Mouse (Mus musculus) limb, embryonic 12.5 days (tissue): ENCODE data around the gene Tep1. TPM values are rescaled to one million over a fixed set of nuclear protein-coding genes. Genes with fewer than 3 reads are reported as not detected.
"Not testable (repeated sequence)": the region's sequence is repeated elsewhere in the genome, so short reads cannot be mapped to it uniquely, and the experiment has no call there.

Source experiments
- ATAC-seq: fragments of 200-750 bp; cut with Nextera tagmentation; 2 replicates; pipeline ENCODE4 v1.8.0; 2017; ENCODE audit warnings: low read depth, moderate TSS enrichment; ENCODE audit not compliant: insufficient number of reproducible peaks, insufficient read depth, low FRiP score, low TSS enrichment
- H3K27ac ChIP-seq: fragments of 300-500 bp; sonication (generic); 2 replicates; pipeline ENCODE4 v1.5.1; 2016; ENCODE audit warnings: mild to moderate bottlenecking, moderate library complexity
- H3K27me3 ChIP-seq: fragments of 300-500 bp; sonication (generic); 2 replicates; pipeline ENCODE4 v1.6.1; 2016; ENCODE audit warnings: mild to moderate bottlenecking, moderate library complexity
- H3K36me3 ChIP-seq: fragments of 300-500 bp; sonication (generic); 2 replicates; pipeline ENCODE4 v1.6.1; 2016; ENCODE audit warnings: mild to moderate bottlenecking, moderate library complexity
- H3K4me1 ChIP-seq: fragments of 300-500 bp; sonication (generic); replicated peaks from 2 replicates; pipeline ENCODE4 v1.6.1; 2016
- H3K4me2 ChIP-seq: fragments of 300-500 bp; sonication (generic); 2 replicates; pipeline ENCODE4 v1.6.1; 2016; ENCODE audit warnings: mild to moderate bottlenecking, moderate library complexity
- H3K4me3 ChIP-seq: fragments of 300-500 bp; sonication (generic); replicated peaks from 2 replicates; pipeline ENCODE4 v1.5.1; 2016; ENCODE audit warnings: mild to moderate bottlenecking
- H3K9ac ChIP-seq: fragments of 300-500 bp; sonication (generic); replicated peaks from 2 replicates; pipeline ENCODE4 v1.6.1; 2016; ENCODE audit warnings: mild to moderate bottlenecking, moderate library complexity
- H3K9me3 ChIP-seq: fragments of 300-500 bp; sonication (generic); 2 replicates; pipeline ENCODE4 v1.6.1; 2016; ENCODE audit warnings: mild to moderate bottlenecking, moderate library complexity
- WGBS: fragments of 180-500 bp; shearing (Covaris S2); methylation state at CpG from one replicate; pipeline ENCODE4 v1.1.7; 2016; 5-methylcytosine and 5-hydroxymethylcytosine counted together
- polyA plus RNA-seq: library from polyadenylated mRNA; unstranded; fragments of >200 nt; fragmentation: Nextera tagmentation; extraction: Ambion mirVana; gene quantifications from 2 replicates; pipeline ENCODE4 v1.2.1, GENCODE M21; 2016

Gene Tep1
- polyA plus RNA-seq, 1 experiment from 2014 or later: 7.4 TPM

GRCm38 (mm10) chr14:50807487-50808072 lies 62.8 kb downstream of the Tep1 start, which contains the start of the genes Ccnb1ip1 and Parp2:
Gene Ccnb1ip1 (minus strand): TSS chr14:50807732.
Gene Parp2 (plus strand): TSS chr14:50807841.
- Histone ChIP-seq H3K4me2 (peak within 1 kb of the TSS; percentile 57), H3K9ac (peak within 1 kb of the TSS; percentile 68), H3K9me3 (no peaks in the 10 kb centered on the region), H3K27me3 (no peaks in the 10 kb centered on the region), H3K27ac (peak within 1 kb of the TSS; percentile 89), H3K4me3 (peak within 1 kb of the TSS; percentile 51), H3K36me3 (peaks cover 26% of the 10 kb centered on the region), H3K4me1 (no peaks in the 10 kb centered on the region)
- ATAC-seq: peak; percentile 99
- WGBS: under 1% methylated on average over 42 of the region's 42 CpGs

GRCm38 (mm10) chr14:50806469-50806868 lies 63.9 kb downstream of the Tep1 start:
- ATAC-seq, H3K27ac ChIP-seq, H3K4me3 ChIP-seq, H3K9ac ChIP-seq, H3K9me3 ChIP-seq, H3K4me1 ChIP-seq, H3K27me3 ChIP-seq: not testable (repeated sequence)
- H3K4me2 ChIP-seq: peak overlapping the region; percentile 57
- 86% methylated on average over 5 of the region's 5 CpGs for WGBS
- peaks cover 16% of the 10 kb centered on the region for H3K36me3 ChIP-seq

DNA sequence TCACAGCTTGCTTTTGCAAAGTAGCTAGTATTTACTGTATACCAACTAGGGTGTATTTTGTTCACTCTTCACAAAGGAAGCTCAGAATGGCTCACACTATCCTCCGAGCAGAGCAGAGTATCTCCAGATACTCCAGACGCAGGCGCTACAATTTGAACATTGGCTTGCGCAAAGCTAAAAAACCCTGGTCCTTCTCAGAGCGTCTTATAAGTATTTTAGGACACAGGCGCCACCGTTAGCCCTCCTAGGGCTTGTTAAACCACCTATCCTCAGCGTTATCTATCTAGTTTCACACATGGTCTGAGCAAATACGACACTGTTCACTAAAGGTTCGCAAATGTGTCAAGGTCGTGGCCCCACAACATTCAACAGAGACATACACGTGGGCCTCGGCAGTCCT lies 65.7 kb downstream of the Tep1 start:
- H3K27me3 ChIP-seq: no peaks in the 10 kb centered on the region
- no peak overlapping the region for H3K9ac ChIP-seq
- H3K27ac ChIP-seq: no peak overlapping the region
- no peak overlapping the region for H3K4me3 ChIP-seq
- 0 out of 2 replicates have a peak, but pooled peaks cover under 1% of the 10 kb centered on the region for H3K36me3 ChIP-seq
- no peak overlapping the region for H3K4me2 ChIP-seq
- no peaks in the 10 kb centered on the region for H3K9me3 ChIP-seq
- no peak for ATAC-seq
- H3K4me1 ChIP-seq: 0 out of 2 replicates have a peak, but pooled peaks cover 2% of the 10 kb centered on the region
- 71% methylated on average over 13 of the region's 13 CpGs for WGBS

GRCm38 (mm10) chr14:50802843-50803562 lies 67.4 kb downstream of the Tep1 start:
- WGBS: 67% methylated on average over 4 of the region's 4 CpGs

DNA sequence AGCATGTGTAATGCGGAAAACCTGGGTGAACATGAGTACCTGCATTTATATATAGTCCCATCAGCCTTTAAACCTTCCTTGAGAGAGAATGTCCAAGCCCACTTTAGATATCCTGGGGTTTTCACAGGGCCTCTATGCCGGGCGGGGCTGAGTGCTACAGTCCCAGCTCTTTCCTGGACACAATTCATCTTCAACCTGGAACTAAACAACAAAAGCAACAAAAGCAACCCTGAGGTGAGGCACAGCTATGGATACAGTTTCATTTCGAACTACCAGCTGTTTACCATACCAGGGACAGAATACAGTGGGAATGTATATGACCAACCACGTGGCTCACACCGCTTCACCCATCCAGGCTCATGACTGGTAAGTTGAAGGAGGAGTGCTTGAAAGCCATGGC lies 67.9 kb downstream of the Tep1 start:
- ATAC-seq: no peak
- 85% methylated on average over 6 of the region's 6 CpGs for WGBS

More at GRCm38 (mm10) chr14:50802843-50803562, 67.4 kb downstream of the Tep1 start:
- H3K27ac ChIP-seq: no peak overlapping the region
- H3K9ac ChIP-seq: no peak overlapping the region
- no peak for ATAC-seq
- H3K4me1 ChIP-seq: 0 out of 2 replicates have a peak, but pooled peaks cover 2% of the 10 kb centered on the region
- H3K36me3 ChIP-seq: no peaks in the 10 kb centered on the region
- H3K27me3 ChIP-seq: no peaks in the 10 kb centered on the region
- no peaks in the 10 kb centered on the region for H3K9me3 ChIP-seq
- no peak overlapping the region for H3K4me3 ChIP-seq
- H3K4me2 ChIP-seq: no peak overlapping the region

DNA sequence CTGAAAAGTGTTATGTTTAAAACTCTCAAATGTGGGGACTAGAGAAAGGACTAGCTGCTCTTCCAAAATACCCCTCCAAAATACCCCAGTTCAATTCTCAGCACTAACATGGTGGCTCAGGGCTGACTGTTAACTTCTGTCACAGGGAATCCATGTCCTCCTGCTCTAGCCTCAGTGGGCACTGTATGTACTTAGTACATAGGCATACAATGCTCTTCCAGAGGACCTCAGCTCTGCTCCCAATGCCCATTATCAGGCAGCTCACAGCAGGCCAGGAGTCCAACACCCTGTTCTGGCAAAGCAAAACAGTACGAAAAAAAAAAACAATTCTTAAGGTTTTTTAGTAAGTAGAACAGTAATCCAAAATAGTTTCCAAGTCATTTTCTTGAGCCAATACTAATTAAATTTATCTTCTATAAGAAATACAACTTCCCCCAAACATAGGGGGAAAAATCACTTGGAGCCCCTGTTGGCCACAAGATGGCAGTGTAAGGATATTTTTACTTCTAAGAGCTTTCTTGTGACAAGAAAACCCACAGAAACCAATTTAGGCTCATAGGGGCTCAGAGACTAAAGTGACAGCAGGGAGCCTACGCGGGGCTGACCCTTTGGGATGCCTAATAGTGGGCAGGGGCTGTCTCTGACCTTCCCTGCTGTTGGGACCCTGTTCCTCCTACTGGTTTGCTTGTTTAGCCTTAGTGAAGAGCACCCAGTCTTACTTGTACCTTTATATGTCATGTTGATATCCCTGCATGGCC lies 70.7 kb downstream of the Tep1 start:
- no peak for ATAC-seq
- Histone ChIP-seq H3K9me3 (no peaks in the 10 kb centered on the region), H3K9ac (no peak overlapping the region), H3K4me3 (no peak overlapping the region; the same call in 1 of the 2 replicates), H3K27me3 (no peaks in the 10 kb centered on the region), H3K36me3 (no peaks in the 10 kb centered on the region), H3K4me2 (no peak overlapping the region; the same call in 1 of the 2 replicates), H3K4me1 (0 out of 2 replicates have a peak, but pooled peaks cover 2% of the 10 kb centered on the region), H3K27ac (no peak overlapping the region)
- WGBS: 0% methylated on average over 3 of the region's 3 CpGs

More for the DNA sequence above, 67.9 kb downstream of the Tep1 start:
- Histone ChIP-seq H3K4me1 (0 out of 2 replicates have a peak, but pooled peaks cover 2% of the 10 kb centered on the region), H3K36me3 (no peaks in the 10 kb centered on the region), H3K4me3 (no peak overlapping the region), H3K27me3 (no peaks in the 10 kb centered on the region), H3K27ac (no peak overlapping the region), H3K4me2 (no peak overlapping the region), H3K9ac (no peak overlapping the region), H3K9me3 (no peaks in the 10 kb centered on the region)

- no peak for ATAC-seq
- no peaks in the 10 kb centered on the region for H3K9me3 ChIP-seq
- 0 out of 2 replicates have a peak, but pooled peaks cover 2% of the 10 kb centered on the region for H3K4me1 ChIP-seq
- no peak overlapping the region for H3K4me3 ChIP-seq
- no peaks in the 10 kb centered on the region for H3K27me3 ChIP-seq
- H3K27ac ChIP-seq: no peak overlapping the region
- no peak overlapping the region for H3K9ac ChIP-seq
- no peak overlapping the region for H3K4me2 ChIP-seq
- H3K36me3 ChIP-seq: no peaks in the 10 kb centered on the region
- 75% methylated on average over 2 of the region's 2 CpGs for WGBS
Measured at GRCm38 (mm10) chr14:50798512-50798911, 71.8 kb downstream of the Tep1 start.

- Histone ChIP-seq H3K27ac (no peak overlapping the region), H3K4me3 (no peak overlapping the region), H3K9me3 (no peaks in the 10 kb centered on the region), H3K4me1 (0 out of 2 replicates have a peak, but pooled peaks cover 2% of the 10 kb centered on the region), H3K36me3 (no peaks in the 10 kb centered on the region), H3K9ac (no peak overlapping the region), H3K4me2 (no peak overlapping the region), H3K27me3 (no peaks in the 10 kb centered on the region)
- ATAC-seq: no peak
- 80% methylated on average over 1 of the region's 1 CpGs for WGBS
Measured at GRCm38 (mm10) chr14:50796464-50796863, 73.9 kb downstream of the Tep1 start.

DNA sequence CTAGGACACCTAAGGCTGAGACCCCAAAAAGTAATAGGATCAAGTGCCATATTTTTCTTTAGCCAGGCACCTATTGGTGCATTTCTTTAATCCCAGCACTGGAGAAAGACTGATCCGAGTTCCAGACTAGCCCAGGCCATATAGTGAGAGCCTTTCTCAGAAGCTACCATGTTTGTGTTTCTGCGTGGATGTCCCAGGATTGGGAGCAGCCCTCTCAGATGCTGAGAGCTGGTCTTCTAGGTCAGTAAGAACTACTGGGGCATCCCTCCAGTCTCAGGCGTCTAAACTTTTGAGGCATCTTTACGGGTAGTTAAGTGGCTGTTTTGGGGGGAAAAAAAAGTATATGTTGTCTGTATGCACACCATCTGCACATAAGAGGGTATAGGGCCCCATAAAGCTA lies 74.4 kb downstream of the Tep1 start:
- 86% methylated on average over 4 of the region's 4 CpGs for WGBS
- Histone ChIP-seq H3K4me2 (no peak overlapping the region), H3K4me3 (no peak overlapping the region), H3K4me1 (0 out of 2 replicates have a peak, but pooled peaks cover 2% of the 10 kb centered on the region), H3K36me3 (no peaks in the 10 kb centered on the region), H3K9me3 (no peaks in the 10 kb centered on the region), H3K9ac (no peak overlapping the region), H3K27ac (no peak overlapping the region), H3K27me3 (no peaks in the 10 kb centered on the region)
- ATAC-seq: no peak

- Histone ChIP-seq H3K36me3 (no peaks in the 10 kb centered on the region), H3K27me3 (no peaks in the 10 kb centered on the region), H3K4me1 (0 out of 2 replicates have a peak, but pooled peaks cover 2% of the 10 kb centered on the region), H3K27ac (no peak overlapping the region), H3K4me2 (no peak overlapping the region), H3K9me3 (no peaks in the 10 kb centered on the region), H3K4me3 (no peak overlapping the region), H3K9ac (no peak overlapping the region)
- ATAC-seq: no peak
- WGBS: 92% methylated on average over 24 of the region's 24 CpGs
Measured at GRCm38 (mm10) chr14:50795261-50795935, 75.0 kb downstream of the Tep1 start.
